Mouse (Mus musculus) heart, embryonic 11.5 days (tissue): ENCODE results near the gene Prm3. TPM values are rescaled to one million over a fixed set of nuclear protein-coding genes. Genes with fewer than 3 reads are reported as not detected.
"Not testable (repeated sequence)": the region's sequence is repeated elsewhere in the genome, so short reads cannot be mapped to it uniquely, and the experiment has no call there.

Experiments used
- ATAC-seq: fragments of 200-750 bp; cut with Nextera tagmentation; replicated peaks from 2 replicates; pipeline ENCODE4 v1.8.0; 2017; ENCODE audit warnings: moderate library complexity; ENCODE audit not compliant: insufficient number of reproducible peaks, low FRiP score, low TSS enrichment
- H3K27ac ChIP-seq: fragments of 300-500 bp; sonication (generic); 2 replicates; pipeline ENCODE4 v1.5.1; 2014; ENCODE audit warnings: mild to moderate bottlenecking, low read depth, low read length
- H3K27me3 ChIP-seq: fragments of 300-500 bp; sonication (generic); 2 replicates; pipeline ENCODE4 v1.6.1; 2014; ENCODE audit warnings: mild to moderate bottlenecking, low read length, mixed read lengths; ENCODE audit not compliant: control insufficient read depth, insufficient read depth
- H3K36me3 ChIP-seq: fragments of 300-500 bp; sonication (generic); 2 replicates; pipeline ENCODE4 v1.6.1; 2014; ENCODE audit warnings: mild to moderate bottlenecking, low read length, moderate library complexity, mixed read lengths; ENCODE audit not compliant: control insufficient read depth, insufficient read depth
- H3K4me1 ChIP-seq: fragments of 300-500 bp; sonication (generic); 2 replicates; pipeline ENCODE4 v1.6.1; 2014; ENCODE audit warnings: low read length; ENCODE audit not compliant: control insufficient read depth, insufficient read depth
- H3K4me2 ChIP-seq: fragments of 300-500 bp; sonication (generic); 2 replicates; pipeline ENCODE4 v1.6.1; 2014; ENCODE audit warnings: mild to moderate bottlenecking, moderate library complexity
- H3K4me3 ChIP-seq: fragments of 300-500 bp; sonication (generic); 2 replicates; pipeline ENCODE4 v1.5.1; 2014; ENCODE audit warnings: low read depth, low read length
- H3K9ac ChIP-seq: fragments of 300-500 bp; sonication (generic); 2 replicates; pipeline ENCODE4 v1.6.1; 2014; ENCODE audit warnings: mild to moderate bottlenecking, low read depth, low read length, moderate library complexity
- H3K9me3 ChIP-seq: fragments of 300-500 bp; sonication (generic); replicated peaks from 2 replicates; pipeline ENCODE4 v1.6.1; 2016; ENCODE audit warnings: low read length; ENCODE audit not compliant: control insufficient read depth
- WGBS: fragments of 180-500 bp; shearing (Covaris S2); extraction: QIAGEN DNeasy Blood & Tissue Kit; methylation state at CpG from one replicate; pipeline ENCODE4 v1.1.7; 2014; ENCODE audit not compliant: insufficient replicate concordance; 5-methylcytosine and 5-hydroxymethylcytosine counted together
- polyA plus RNA-seq: library from polyadenylated mRNA; unstranded; fragments of >200 nt; fragmentation: Nextera tagmentation; extraction: Ambion mirVana; gene quantifications from 2 replicates; pipeline ENCODE4 v1.2.1, GENCODE M21; 2014

The Prm3 gene
- polyA plus RNA-seq, 1 experiment from 2014 or later, result not detected

DNA sequence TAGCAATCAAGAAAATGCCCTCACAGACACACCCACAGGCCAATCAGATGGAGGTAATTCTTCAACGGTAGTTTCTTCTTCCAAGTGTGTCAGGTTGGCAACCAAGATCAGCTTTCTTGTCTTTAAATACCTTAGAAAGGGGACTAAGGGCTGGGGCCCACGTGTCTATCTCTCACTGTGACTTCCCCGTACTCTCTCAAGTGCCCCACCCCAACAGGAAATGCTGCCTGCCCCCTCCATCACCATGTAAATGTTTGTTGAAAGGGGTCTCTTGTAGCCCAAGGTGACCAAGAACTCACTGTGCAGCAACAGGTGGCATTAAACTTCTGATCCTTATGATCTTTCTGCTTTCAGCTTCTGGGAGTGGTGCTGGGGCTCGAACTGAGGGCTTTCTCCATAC lies 23.0 kb upstream of the Prm3 start:
- Histone ChIP-seq H3K36me3 (no peaks in the 10 kb centered on the region), H3K4me3 (no peak overlapping the region), H3K9me3 (no peaks in the 10 kb centered on the region), H3K4me1 (peaks cover 4% of the 10 kb centered on the region), H3K27me3 (no peaks in the 10 kb centered on the region), H3K4me2 (no peak overlapping the region), H3K9ac (no peak overlapping the region), H3K27ac (no peak overlapping the region)
- WGBS, result 76% methylated on average over 4 of the region's 4 CpGs
- no peak for ATAC-seq

DNA sequence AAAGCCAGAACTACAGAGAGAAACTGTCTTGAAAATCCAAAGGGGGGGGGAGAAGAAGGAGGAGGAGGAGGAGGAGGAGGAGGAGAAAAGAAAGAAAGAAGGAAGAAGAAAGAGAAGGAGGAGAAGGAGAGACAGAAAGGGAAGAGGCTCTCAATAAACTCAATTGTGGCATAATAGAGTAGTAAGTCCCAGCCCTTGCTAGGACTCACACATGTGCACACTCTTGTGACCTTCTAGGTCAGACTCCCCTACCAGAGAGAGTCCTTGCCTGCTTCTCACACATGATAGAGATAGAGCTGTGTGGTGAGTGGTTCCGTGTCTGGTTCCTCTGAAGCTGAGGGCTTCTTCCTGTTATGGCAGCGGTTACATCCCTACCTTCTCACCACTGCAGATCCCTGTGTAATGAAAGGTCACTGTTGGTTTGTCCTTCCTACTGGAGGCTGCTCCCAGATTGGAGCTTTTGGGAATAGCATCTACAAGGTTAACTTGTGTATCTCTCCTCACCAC lies 22.2 kb upstream of the Prm3 start, which contains the start of gene Gm11172:
TSS of gene Gm11172 (plus strand) at position 51 of the 507 bp plus-strand sequence.
- H3K4me3 ChIP-seq, result no peak within 1 kb of the TSS
- H3K27me3 ChIP-seq, result no peaks in the 10 kb centered on the region
- H3K4me1 ChIP-seq, result peaks cover 4% of the 10 kb centered on the region
- no peaks in the 10 kb centered on the region for H3K9me3 ChIP-seq
- 62% methylated on average over 2 of the region's 2 CpGs for WGBS
- ATAC-seq, result no peak
- no peak within 1 kb of the TSS for H3K9ac ChIP-seq
- H3K4me2 ChIP-seq, result no peak within 1 kb of the TSS
- H3K36me3 ChIP-seq, result no peaks in the 10 kb centered on the region
- H3K27ac ChIP-seq, result no peak within 1 kb of the TSS

DNA sequence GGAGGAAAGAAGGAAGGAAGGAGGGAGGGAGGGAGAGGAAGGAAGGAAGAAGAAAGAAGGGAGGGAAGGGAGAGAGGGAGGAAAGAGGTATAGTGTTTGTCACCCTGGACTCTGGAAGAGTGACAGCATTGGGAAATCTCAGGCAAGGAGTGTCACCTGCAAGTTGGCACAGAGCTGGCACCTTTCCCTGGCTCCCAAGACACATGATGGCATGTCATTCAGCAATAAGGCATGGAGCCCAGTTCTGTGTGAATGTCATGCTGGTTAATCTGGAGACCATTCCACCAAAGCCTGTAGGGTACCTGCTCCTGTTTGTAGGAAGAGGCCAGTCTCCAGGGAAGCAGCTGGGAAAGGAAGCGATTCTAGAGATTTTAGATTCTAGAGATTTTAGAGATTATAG lies 19.7 kb upstream of the Prm3 start:
- Histone ChIP-seq H3K4me1 (peaks cover 4% of the 10 kb centered on the region), H3K9ac (no peak overlapping the region), H3K27ac (no peak overlapping the region), H3K4me2 (no peak overlapping the region), H3K36me3 (no peaks in the 10 kb centered on the region), H3K27me3 (0 out of 2 replicates have a peak, but pooled peaks cover 4% of the 10 kb centered on the region), H3K9me3 (no peaks in the 10 kb centered on the region), H3K4me3 (no peak overlapping the region)
- 71% methylated on average over 1 of the region's 1 CpGs for WGBS
- no peak for ATAC-seq

DNA sequence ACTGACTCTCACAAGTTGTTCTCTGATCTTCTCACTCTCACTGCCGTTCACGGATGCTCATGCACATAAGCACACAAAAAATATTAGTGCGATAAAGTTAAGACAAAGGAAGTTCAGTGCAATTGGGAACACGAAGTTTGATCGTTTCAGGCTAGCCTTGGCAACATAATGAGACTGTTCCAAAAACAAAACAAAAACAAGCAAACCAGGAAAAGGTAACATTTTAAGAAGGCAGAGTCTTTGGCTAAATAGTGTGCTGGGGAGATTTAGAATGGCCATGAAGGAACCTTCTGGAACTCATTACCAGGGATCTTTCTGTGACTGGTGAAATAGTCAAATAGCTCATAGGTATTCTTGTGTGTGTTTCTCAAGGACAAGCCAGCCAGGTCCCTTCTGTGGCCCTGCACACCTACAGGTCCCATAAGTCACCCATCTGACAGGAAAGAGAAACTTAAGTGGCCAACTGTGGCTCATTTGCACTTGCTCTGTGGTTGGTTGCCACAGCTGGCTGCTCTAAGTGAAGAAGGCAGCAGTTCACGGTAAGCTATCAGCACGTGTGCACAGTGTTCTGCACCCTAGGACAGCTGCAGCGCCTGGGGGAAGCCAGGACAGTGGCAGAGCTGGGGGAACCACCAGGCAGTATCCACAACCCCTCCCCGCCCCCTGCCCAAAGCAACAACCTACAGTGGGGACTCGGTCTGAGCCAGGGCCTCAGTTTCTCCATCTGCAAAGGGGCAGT lies 15.2 kb upstream of the Prm3 start, which contains the start of gene Prm1:
TSS of gene Prm1 (minus strand) at position 51 of the 739 bp plus-strand sequence.
- ATAC-seq, result no peak
- no peak within 1 kb of the TSS for H3K9ac ChIP-seq

DNA sequence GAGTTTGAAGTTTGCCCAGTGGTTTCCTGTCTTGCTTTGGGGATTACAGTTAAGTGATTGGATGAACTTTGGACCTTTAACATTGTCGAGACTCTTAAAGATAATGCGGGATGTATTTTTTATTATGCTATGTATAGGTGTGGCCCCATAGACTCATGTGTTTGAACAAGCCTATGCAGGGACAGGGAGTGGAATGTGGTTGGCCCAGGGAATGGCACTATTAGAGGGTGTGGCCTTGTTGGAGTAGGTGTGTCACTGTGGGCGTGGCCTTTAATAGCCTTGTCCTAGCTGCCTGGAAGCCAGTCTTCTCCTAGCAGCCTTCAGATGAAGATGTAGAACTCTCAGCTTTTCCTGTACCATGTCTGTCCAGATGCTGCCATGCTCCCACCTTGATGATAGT lies 11.7 kb upstream of the Prm3 start:
- not testable (repeated sequence) for H3K4me2 ChIP-seq, H3K27ac ChIP-seq, H3K4me1 ChIP-seq, H3K9me3 ChIP-seq, ATAC-seq, H3K27me3 ChIP-seq, H3K36me3 ChIP-seq, H3K4me3 ChIP-seq, H3K9ac ChIP-seq
- whole genome bisulfite sequencing, result 76% methylated on average over 3 of the region's 3 CpGs

More for the DNA sequence above, 15.2 kb upstream of the Prm3 start, which contains the start of gene Prm1:
- no peaks in the 10 kb centered on the region for H3K36me3 ChIP-seq
- H3K9me3 ChIP-seq, result no peaks in the 10 kb centered on the region
- H3K27me3 ChIP-seq, result 0 out of 2 replicates have a peak, but pooled peaks cover 4% of the 10 kb centered on the region
- WGBS, result 75% methylated on average over 10 of the region's 10 CpGs
- no peak within 1 kb of the TSS for H3K27ac ChIP-seq
- H3K4me3 ChIP-seq, result no peak within 1 kb of the TSS
- no peak within 1 kb of the TSS for H3K4me2 ChIP-seq
- H3K4me1 ChIP-seq, result no peaks in the 10 kb centered on the region

DNA sequence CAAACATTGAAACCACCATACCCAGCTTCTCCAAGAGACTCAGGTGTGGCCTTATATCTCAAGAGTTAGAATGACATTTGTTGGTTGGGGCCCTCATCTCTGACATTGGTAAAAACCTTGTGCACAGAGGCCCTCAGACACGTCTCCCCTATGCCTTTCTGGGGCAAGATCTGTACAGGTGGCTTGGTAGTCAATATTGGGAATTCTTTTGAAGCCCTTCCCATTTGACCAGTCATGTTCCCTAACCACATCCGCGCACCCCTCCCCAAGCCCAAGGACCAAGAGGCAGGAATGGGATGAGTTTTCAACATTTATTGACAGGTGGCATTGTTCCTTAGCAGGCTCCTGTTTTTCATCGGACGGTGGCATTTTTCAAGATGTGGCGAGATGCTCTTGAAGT lies 5.3 kb upstream of the Prm3 start, which contains the start of gene Prm2:
TSS of gene Prm2 (minus strand) at position 101 of the 400 bp plus-strand sequence.
- Histone ChIP-seq H3K36me3 (no peaks in the 10 kb centered on the region), H3K27ac (no peak within 1 kb of the TSS), H3K9ac (no peak within 1 kb of the TSS), H3K27me3 (peaks cover 25% of the 10 kb centered on the region), H3K4me2 (no peak within 1 kb of the TSS), H3K4me3 (no peak within 1 kb of the TSS), H3K4me1 (no peaks in the 10 kb centered on the region), H3K9me3 (no peaks in the 10 kb centered on the region)
- 69% methylated on average over 6 of the region's 6 CpGs for WGBS
- ATAC-seq, result no peak

DNA sequence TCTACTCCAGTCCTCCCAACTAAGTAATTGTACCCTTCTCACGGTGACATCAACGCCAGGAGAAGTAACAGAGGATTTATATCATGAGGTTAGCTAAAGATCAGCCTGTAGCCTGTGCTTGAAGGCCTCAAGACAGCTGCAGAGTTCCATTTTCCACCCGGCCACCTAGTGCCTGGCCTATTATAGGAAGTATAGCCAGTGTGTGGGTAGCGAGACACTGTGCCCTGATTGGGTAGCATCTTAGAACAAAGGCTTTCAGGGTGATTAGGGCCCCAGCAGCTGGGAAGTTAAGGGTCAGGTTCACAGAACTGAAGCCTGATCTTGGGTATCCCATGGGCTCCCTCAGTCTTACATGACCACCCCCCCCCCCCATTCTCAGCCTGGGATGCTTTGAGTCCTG lies 1.8 kb downstream of the Prm3 start:
- Histone ChIP-seq H3K27ac (no peak overlapping the region), H3K9me3 (no peaks in the 10 kb centered on the region), H3K9ac (no peak overlapping the region), H3K4me1 (peaks cover 18% of the 10 kb centered on the region), H3K36me3 (no peaks in the 10 kb centered on the region), H3K4me2 (no peak overlapping the region), H3K27me3 (peaks cover 4% of the 10 kb centered on the region; the same call in 1 of the 2 replicates), H3K4me3 (no peak overlapping the region)
- no peak for ATAC-seq
- WGBS, result 72% methylated on average over 4 of the region's 4 CpGs

DNA sequence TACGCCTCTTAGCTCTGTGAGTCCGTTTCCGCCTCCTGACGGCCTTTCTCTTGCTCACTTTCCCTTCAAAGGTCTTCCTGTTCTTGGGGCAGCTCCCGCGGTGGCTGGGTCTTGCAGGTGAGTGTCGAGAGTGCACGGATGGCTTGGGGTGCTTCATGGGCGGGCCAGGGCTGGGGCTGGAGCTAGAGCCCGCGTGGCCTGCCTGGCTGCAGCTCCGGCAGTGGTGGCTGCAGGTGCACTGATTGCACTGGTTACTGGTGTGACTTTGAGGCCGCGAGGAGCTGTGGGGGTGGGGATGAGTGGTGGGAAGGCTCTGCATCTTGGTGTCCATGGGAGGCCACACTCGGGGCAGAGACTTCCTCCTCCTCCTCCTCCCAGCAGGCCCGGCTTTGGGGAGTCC lies 2.4 kb downstream of the Prm3 start, which contains the start of gene Tnp2:
TSS of gene Tnp2 (minus strand) at position 390 of the 400 bp plus-strand sequence.
- no peaks in the 10 kb centered on the region for H3K9me3 ChIP-seq
- no peak within 1 kb of the TSS for H3K9ac ChIP-seq
- peaks cover 4% of the 10 kb centered on the region; the same call in 1 of the 2 replicates for H3K27me3 ChIP-seq
- H3K4me1 ChIP-seq, result peaks cover 22% of the 10 kb centered on the region
- no peak within 1 kb of the TSS for H3K4me2 ChIP-seq
- 51% methylated on average over 16 of the region's 16 CpGs for WGBS
- H3K27ac ChIP-seq, result no peak within 1 kb of the TSS
- H3K36me3 ChIP-seq, result no peaks in the 10 kb centered on the region
- no peak within 1 kb of the TSS for H3K4me3 ChIP-seq
- no peak for ATAC-seq
